Mouse (Mus musculus) cerebellum, postnatal 10 days (tissue): ENCODE data around the gene Gm20479.

Source experiments
- DNase-seq, 2 experiments: peaks; one replicate each; pipeline ENCODE4 v3.0.0; 2021; ENCODE audit warnings: mixed read lengths in 2 of 2

Gm20479 gene

DNA sequence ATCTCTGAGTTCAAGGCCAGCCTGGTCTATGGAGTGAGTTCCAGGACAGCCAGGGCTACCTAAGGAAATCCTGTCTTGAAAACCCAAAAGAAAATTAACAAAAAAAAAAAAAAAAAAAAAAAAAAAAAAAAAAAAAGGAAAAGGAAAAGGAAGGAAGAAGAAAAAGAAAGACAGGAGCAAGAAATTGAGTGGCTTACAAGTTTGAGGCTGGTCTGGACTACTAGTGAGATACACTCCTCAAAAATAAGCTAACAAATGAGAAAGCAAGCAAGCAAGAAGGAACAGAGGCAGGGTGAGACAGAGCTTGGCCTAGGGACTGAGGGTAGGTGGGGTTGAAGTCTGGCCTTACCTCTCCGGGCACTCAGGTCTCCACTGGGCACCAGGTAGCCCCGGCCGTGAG, 47.4 kb downstream of the Gm20479 start:
- no peak for DNase-seq

- DNase-seq: peak in 1 of 2 experiments; percentile 37
Measured at GRCm38 (mm10) chr7:27308821-27309549, 48.2 kb downstream of the Gm20479 start.

DNA sequence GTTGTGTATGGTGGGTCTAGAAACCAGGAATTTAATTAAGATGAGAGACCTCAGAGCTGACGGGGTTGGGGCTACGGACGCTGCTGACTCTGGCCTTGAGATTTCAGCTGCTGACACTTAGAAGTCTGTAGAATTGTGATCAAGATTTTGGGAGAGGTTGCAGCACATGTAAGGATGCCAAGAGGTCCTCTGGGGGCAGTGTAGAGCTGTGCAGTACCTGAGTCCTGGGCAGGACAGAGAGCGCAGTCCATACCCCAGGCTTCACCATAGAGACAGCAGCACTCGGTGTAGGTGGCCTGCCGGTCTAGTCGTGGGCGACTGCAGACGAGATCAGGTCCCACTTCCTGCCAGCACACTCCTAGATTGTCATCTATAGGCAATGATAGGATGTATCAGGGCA, 49.7 kb downstream of the Gm20479 start:
- DNase-seq: peak; percentile 46 to 55

GRCm38 (mm10) chr7:27306161-27307160, 50.8 kb downstream of the Gm20479 start:
- peak; percentile 73 to 83 for DNase-seq

DNA sequence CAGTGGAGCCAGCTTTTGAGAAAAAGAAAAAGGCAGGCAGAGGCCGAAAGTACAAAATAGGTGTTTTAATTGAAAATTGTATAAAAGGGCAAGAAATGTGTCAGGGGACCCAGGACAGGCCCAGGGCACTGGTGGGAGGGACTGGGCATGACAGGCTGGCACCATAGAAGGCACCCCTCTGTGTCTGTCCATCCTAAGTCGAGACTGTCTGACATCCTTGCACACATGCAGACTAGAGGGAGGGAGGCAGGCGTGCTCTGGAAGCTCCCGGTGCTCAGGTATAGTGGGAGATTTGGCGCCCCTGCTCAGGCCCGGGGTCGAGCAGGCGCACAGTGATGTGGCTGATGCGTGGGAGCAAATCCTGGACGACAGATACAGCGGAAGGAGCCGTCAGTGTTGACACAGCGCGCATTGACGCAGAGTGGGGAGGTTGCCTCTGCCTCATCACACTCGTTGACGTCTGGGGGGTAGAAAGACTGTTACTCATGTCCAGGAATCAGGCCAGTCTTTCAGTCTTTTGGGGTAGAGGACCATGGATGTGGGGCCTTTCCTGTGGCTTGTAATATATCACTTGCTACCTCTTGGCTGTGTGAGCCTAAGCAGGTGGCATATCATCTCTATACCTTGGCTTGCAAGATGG, 52.0 kb downstream of the Gm20479 start:
- DNase-seq: no peak
